Mouse (Mus musculus): Measurements from ENCODE around the gene Adamts1. TPM values are rescaled to one million over a fixed set of nuclear protein-coding genes. Genes with fewer than 3 reads are reported as not detected.

Gene Adamts1
- total RNA-seq, 2 experiments from 2014 or later, result not detected

GRCm38 (mm10) chr16:85772272-85772671 is 30.6 kb downstream of the Adamts1 start:
- no peak for ATAC-seq (replicated peaks; ENCODE audit: low FRiP score, poor library complexity, severe bottlenecking)

- ATAC-seq (replicated peaks; ENCODE audit: low FRiP score, poor library complexity, severe bottlenecking), result no peak
Measured at GRCm38 (mm10) chr16:85767341-85767740, 35.6 kb downstream of the Adamts1 start.

GRCm38 (mm10) chr16:85765697-85766096 is 37.2 kb downstream of the Adamts1 start:
- no peak for ATAC-seq (replicated peaks; ENCODE audit: low FRiP score, poor library complexity, severe bottlenecking)

GRCm38 (mm10) chr16:85765167-85765566 is 37.7 kb downstream of the Adamts1 start:
- no peak for ATAC-seq (replicated peaks; ENCODE audit: low FRiP score, poor library complexity, severe bottlenecking)

GRCm38 (mm10) chr16:85762052-85762665 is 40.8 kb downstream of the Adamts1 start:
- no peak for ATAC-seq (replicated peaks; ENCODE audit: low FRiP score, poor library complexity, severe bottlenecking)

- no peak for ATAC-seq (replicated peaks; ENCODE audit: low FRiP score, poor library complexity, severe bottlenecking)
Measured at GRCm38 (mm10) chr16:85760961-85761580, 41.8 kb downstream of the Adamts1 start.

- no peak for ATAC-seq (replicated peaks; ENCODE audit: low FRiP score, poor library complexity, severe bottlenecking)
Measured at GRCm38 (mm10) chr16:85756101-85756819, 46.7 kb downstream of the Adamts1 start.

- ATAC-seq (replicated peaks; ENCODE audit: low FRiP score, poor library complexity, severe bottlenecking), result no peak
Measured at GRCm38 (mm10) chr16:85749335-85749734, 53.6 kb downstream of the Adamts1 start.

- ATAC-seq (replicated peaks; ENCODE audit: low FRiP score, poor library complexity, severe bottlenecking), result no peak
Measured at GRCm38 (mm10) chr16:85747589-85748360, 55.1 kb downstream of the Adamts1 start.

GRCm38 (mm10) chr16:85746386-85746785 is 56.5 kb downstream of the Adamts1 start:
- no peak for ATAC-seq (replicated peaks; ENCODE audit: low FRiP score, poor library complexity, severe bottlenecking)

Other genes with a start within 250 kb of the Adamts1 start
- gene Cyyr1, start 249.7 kb downstream of the Adamts1 start, total RNA-seq (2015; ENCODE audit: low replicate concordance), result 0.42 TPM in 1 of 2 replicates, not detected in the other
- gene Cyyr1, start 249.7 kb downstream of the Adamts1 start, total RNA-seq (2017; ENCODE audit: low replicate concordance), result not detected in 2 replicates
- not detected in 2 replicates for gene Adamts5, start 98.7 kb upstream of the Adamts1 start, total RNA-seq (2015; ENCODE audit: low replicate concordance)
- not detected in 2 replicates for gene Adamts5, start 98.7 kb upstream of the Adamts1 start, total RNA-seq (2017; ENCODE audit: low replicate concordance)